Mouse (Mus musculus) hindbrain, postnatal 0 days (tissue): Measurements from ENCODE around the gene Aif1. TPM values are rescaled to one million over a fixed set of nuclear protein-coding genes. Genes with fewer than 3 reads are reported as not detected.

Experiments used
- ATAC-seq: fragments of 200-750 bp; cut with Nextera tagmentation; 2 replicates; pipeline ENCODE4 v1.8.0; 2017; ENCODE audit warnings: mild to moderate bottlenecking, moderate TSS enrichment, moderate library complexity
- DNase-seq: peaks from one replicate; pipeline ENCODE4 v3.0.0-alpha.2; 2015; ENCODE audit warnings: low spot score
- H3K27ac ChIP-seq: fragments of 300-500 bp; sonication (generic); 2 replicates; pipeline ENCODE4 v1.5.1; 2014; ENCODE audit warnings: mild to moderate bottlenecking
- H3K27me3 ChIP-seq: fragments of 300-500 bp; sonication (generic); 2 replicates; pipeline ENCODE4 v1.6.1; 2014; ENCODE audit warnings: low read length, mixed read lengths; ENCODE audit not compliant: insufficient read depth
- H3K36me3 ChIP-seq: fragments of 300-500 bp; sonication (generic); 2 replicates; pipeline ENCODE4 v1.6.1; 2014; ENCODE audit warnings: low read length, mixed read lengths; ENCODE audit not compliant: insufficient read depth
- H3K4me1 ChIP-seq: fragments of 300-500 bp; sonication (generic); 2 replicates; pipeline ENCODE4 v1.6.1; 2014; ENCODE audit warnings: antibody characterized with exemption, low read length, mixed read lengths; ENCODE audit not compliant: insufficient read depth
- H3K4me2 ChIP-seq: fragments of 300-500 bp; sonication (generic); 2 replicates; pipeline ENCODE4 v1.6.1; 2014; ENCODE audit warnings: low read depth, mild to moderate bottlenecking, low read length, moderate library complexity, mixed read lengths
- H3K4me3 ChIP-seq: fragments of 300-500 bp; sonication (generic); 2 replicates; pipeline ENCODE4 v1.5.1; 2014; ENCODE audit warnings: low read length
- H3K9ac ChIP-seq: fragments of 300-500 bp; sonication (generic); replicated peaks from 2 replicates; pipeline ENCODE4 v1.6.1; 2014; ENCODE audit warnings: mild to moderate bottlenecking, low read length, moderate library complexity, mixed read lengths
- H3K9me3 ChIP-seq: fragments of 300-500 bp; sonication (generic); 2 replicates; pipeline ENCODE4 v1.6.1; 2016; ENCODE audit warnings: low read length, mixed read lengths
- CTCF ChIP-seq: IDR thresholded peaks from 2 replicates; pipeline ENCODE4 v1.5.1; 2016; ENCODE audit warnings: antibody characterized with exemption, control low read depth, low read depth
- WGBS: fragments of 180-500 bp; shearing (Covaris S2); extraction: QIAGEN DNeasy Blood & Tissue Kit; methylation state at CpG from one replicate; pipeline ENCODE4 v1.1.7; 2014; 5-methylcytosine and 5-hydroxymethylcytosine counted together
- polyA plus RNA-seq: library from polyadenylated mRNA; unstranded; fragments of >200 nt; fragmentation: Nextera tagmentation; extraction: Ambion mirVana; gene quantifications from 2 replicates; pipeline ENCODE4 v1.2.1, GENCODE M21; 2015
- total RNA-seq: library from RNA; depleted of rRNA; stranded (reverse); fragments of >200 nt; gene quantifications from 2 replicates; pipeline ENCODE4 v1.2.3, GENCODE M21; 2014

Aif1 gene
- total and polyA plus RNA-seq, 2 experiments from 2014 or later, result 0.21 to 10.9 TPM

DNA sequence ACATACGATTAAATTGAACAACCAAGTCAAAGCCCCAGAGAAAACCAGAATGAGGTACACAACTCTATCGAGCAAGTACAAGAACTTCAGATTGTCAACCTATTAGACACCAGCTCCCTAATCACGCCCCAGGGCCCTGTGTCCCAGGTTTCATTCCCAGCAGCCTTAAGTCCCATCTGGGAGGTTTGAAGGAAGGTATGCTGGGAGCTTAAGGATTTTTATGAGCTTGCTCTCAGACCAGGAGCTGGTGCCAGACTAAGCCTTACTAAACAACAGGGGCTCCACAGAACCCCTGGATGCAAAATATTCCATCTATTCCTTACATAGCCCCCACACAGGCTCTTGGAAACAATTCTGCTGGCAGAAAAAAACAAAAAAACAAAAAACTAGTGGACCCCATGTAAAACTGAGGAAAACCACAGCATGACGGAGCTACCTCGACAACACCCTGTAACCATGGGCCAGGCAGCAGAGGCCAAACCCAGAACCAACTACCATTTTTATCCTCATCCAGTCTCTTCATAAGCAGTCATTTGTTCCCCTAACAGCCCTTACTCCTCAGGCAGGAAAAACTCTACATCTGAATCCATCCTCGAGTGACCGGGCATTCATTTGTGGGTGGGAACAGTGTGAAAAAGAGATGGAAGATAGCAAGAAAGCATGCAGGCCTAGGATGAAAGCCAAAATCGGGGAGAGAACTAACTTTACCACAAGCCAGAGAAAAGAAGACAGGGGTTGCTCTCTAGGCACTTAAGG lies 12.4 kb downstream of the Aif1 start:
- Histone ChIP-seq H3K4me1 (peaks cover 11% of the 10 kb centered on the region; the same call in 1 of the 2 replicates), H3K9ac (peak overlapping the region; percentile 100), H3K4me3 (peak overlapping the region; percentile 100), H3K36me3 (peaks cover 36% of the 10 kb centered on the region), H3K27ac (peak overlapping the region; percentile 99), H3K4me2 (peak overlapping the region; percentile 63), H3K27me3 (no peaks in the 10 kb centered on the region), H3K9me3 (no peaks in the 10 kb centered on the region)
- ATAC-seq (no peak), DNase-seq (peak; percentile 20)
- WGBS, result 8% methylated on average over 8 of the region's 8 CpGs
- no peak for TF ChIP-seq CTCF

DNA sequence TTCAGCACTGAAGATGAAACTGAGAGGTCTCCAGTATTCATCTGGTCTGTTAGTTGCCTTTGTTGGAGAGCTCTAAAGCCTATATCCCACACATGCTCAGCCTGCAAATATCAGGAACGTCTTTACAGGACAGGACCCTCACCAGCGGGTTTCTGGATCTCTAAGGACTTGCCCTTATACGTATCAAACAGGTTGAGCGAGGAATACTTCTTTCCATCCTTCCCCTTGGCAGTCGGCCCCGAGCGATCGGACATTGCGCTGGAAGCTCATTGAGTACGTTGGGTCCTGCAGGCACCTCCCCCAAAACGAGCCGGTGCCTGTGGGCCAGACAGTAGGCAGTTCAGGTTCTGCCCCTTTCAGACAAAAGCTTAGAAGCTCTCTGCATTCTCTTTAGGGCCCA lies 13.1 kb downstream of the Aif1 start:
- no peak for DNase-seq
- Histone ChIP-seq H3K4me2 (peak overlapping the region; percentile 63), H3K4me1 (peaks cover 11% of the 10 kb centered on the region; the same call in 1 of the 2 replicates), H3K9ac (peak overlapping the region; percentile 100), H3K27ac (peak overlapping the region; percentile 99; the same call in 1 of the 2 replicates), H3K4me3 (peak overlapping the region; percentile 100), H3K9me3 (no peaks in the 10 kb centered on the region), H3K36me3 (peaks cover 44% of the 10 kb centered on the region), H3K27me3 (no peaks in the 10 kb centered on the region)
- no peak for ATAC-seq
- no peak for TF ChIP-seq CTCF
- WGBS, result 26% methylated on average over 12 of the region's 12 CpGs

DNA sequence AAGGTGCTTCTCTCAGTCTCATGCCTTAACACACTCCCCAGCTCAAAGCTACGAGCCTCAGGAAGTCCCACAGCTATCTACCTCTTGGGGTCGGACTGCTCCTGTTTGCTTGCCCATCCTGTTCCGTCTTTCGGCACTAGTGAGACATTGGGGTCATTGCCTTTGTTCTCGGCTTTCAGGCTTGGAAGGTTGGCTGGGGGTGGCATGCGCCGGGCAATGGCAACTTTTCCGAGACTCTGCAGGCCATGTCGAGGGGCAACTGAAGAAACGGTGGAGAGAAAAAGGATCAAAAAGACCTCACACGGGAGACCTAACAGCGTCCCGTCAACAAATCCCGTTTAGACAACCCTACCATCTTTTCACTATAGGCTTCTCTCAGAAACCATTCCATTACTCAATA lies 13.7 kb downstream of the Aif1 start:
- ATAC-seq (no peak), DNase-seq (no peak)
- Histone ChIP-seq H3K4me3 (peak overlapping the region; percentile 100; the same call in 1 of the 2 replicates), H3K9ac (peak overlapping the region; percentile 14; the same call in 1 of the 2 replicates), H3K4me2 (peak overlapping the region; percentile 63), H3K27ac (no peak overlapping the region), H3K4me1 (peaks cover 11% of the 10 kb centered on the region; the same call in 1 of the 2 replicates), H3K27me3 (no peaks in the 10 kb centered on the region), H3K9me3 (no peaks in the 10 kb centered on the region), H3K36me3 (peaks cover 50% of the 10 kb centered on the region)
- no peak for TF ChIP-seq CTCF
- WGBS, result 62% methylated on average over 14 of the region's 14 CpGs

DNA sequence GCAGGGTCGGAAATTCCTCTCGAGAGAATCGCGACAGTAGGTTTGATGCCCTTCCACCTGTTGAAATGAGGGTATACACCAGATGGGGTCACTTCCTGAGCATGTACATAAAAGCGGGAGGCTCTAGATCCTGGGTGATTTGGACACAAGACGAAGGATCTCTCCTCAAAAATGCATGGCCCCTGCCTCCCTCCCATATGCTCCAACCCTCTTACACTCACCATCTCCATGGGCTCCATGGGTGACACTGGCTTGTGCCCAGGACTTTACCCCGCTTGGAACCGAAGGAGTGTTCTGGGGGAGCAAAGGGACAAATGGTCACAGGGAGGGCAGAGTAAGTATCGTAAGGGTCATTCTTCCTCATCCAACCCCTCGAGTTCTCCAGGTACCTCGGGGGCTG lies 14.4 kb downstream of the Aif1 start:
- H3K27ac ChIP-seq, result no peak overlapping the region
- H3K4me2 ChIP-seq, result no peak overlapping the region
- DNase-seq (no peak), ATAC-seq (no peak)
- H3K9me3 ChIP-seq, result no peaks in the 10 kb centered on the region
- TF ChIP-seq CTCF, result no peak
- H3K27me3 ChIP-seq, result no peaks in the 10 kb centered on the region
- 0 out of 2 replicates have a peak overlapping the region, but pooled peaks have one; percentile 14 for H3K9ac ChIP-seq
- H3K36me3 ChIP-seq, result peaks cover 57% of the 10 kb centered on the region
- H3K4me3 ChIP-seq, result no peak overlapping the region
- H3K4me1 ChIP-seq, result peaks cover 11% of the 10 kb centered on the region; the same call in 1 of the 2 replicates
- WGBS, result 88% methylated on average over 11 of the region's 11 CpGs

DNA sequence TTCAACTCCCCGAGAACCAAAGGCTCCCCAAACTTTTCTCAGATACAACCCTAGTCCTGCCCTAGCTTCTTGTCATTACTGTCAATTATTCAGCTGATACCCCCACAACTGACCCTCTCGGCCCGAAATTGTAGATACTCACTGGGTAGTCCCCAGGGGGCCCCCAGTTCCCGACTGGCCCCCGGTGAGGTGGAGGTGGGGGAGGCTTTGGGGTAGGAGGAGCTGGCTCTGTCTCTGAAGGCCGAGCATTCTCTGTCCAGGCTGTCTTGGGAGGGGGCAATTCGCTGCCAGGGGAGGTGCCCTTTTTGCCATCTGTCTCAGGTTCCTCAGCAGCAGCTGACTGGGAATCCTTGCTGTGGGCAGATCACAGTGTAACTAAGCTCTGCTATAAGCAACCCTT lies 16.2 kb downstream of the Aif1 start:
- 0 out of 2 replicates have a peak, but pooled peaks cover 3% of the 10 kb centered on the region for H3K4me1 ChIP-seq
- H3K4me3 ChIP-seq, result no peak overlapping the region
- no peak overlapping the region for H3K9ac ChIP-seq
- H3K27ac ChIP-seq, result no peak overlapping the region
- no peak for DNase-seq
- H3K9me3 ChIP-seq, result no peaks in the 10 kb centered on the region
- WGBS, result 82% methylated on average over 7 of the region's 7 CpGs
- H3K4me2 ChIP-seq, result no peak overlapping the region
- ATAC-seq, result no peak
- H3K27me3 ChIP-seq, result no peaks in the 10 kb centered on the region
- no peak for TF ChIP-seq CTCF
- H3K36me3 ChIP-seq, result peaks cover 75% of the 10 kb centered on the region

DNA sequence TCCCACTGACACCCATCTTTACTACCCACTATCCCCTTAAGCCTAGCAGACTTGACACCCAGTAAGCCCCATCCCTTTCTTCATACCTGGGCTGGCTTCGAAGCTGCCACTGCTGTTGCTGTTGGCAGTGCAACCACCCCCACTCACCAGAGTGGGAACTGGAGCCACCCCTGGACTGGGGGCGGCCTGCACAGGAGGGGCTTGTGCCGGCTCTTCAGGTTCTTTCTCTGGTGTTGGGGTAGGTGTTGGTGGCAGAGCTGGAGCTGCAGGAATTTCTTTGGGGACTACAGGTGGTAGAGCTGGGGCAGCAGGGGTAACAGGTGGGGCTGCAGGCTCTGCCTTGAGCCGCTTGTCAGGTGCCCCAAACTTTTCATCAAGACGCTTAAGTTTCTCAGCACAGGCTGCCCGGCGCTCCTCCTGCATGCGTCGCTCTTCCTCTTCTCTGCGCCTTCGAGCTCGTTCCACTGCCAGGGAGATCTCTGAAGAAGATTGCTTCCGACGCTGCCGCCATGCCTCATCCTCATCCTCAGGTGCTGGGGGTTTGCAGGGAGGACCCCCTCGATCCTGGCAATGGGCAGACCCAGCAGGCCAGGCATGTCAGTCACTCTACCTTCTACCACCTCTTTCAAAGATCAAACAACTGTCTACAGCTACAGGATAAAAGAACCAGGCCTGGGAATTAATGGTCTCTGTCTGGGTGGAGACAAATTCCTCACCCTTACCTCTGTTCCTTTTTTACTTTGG lies 16.8 kb downstream of the Aif1 start:
- H3K27ac ChIP-seq, result no peak overlapping the region
- H3K4me3 ChIP-seq, result no peak overlapping the region
- H3K4me1 ChIP-seq, result 0 out of 2 replicates have a peak, but pooled peaks cover 3% of the 10 kb centered on the region
- peaks cover 81% of the 10 kb centered on the region for H3K36me3 ChIP-seq
- 95% methylated on average over 16 of the region's 16 CpGs for WGBS
- DNase-seq (no peak), ATAC-seq (no peak)
- no peak for TF ChIP-seq CTCF
- no peaks in the 10 kb centered on the region for H3K27me3 ChIP-seq
- H3K9ac ChIP-seq, result no peak overlapping the region
- no peak overlapping the region for H3K4me2 ChIP-seq
- H3K9me3 ChIP-seq, result no peaks in the 10 kb centered on the region
